Mouse (Mus musculus) midbrain, postnatal 0 days (tissue): ENCODE measurements at regions not wholly inside any gene's neighbourhood (a gene's known extent, or its start where the extent isn't known, plus 50 kb on each side); places are given as distances from the start of the nearest gene placed in this dataset.

Experiments used
- ATAC-seq: fragments of 200-750 bp; cut with Nextera tagmentation; 2 replicates; pipeline ENCODE4 v1.8.0; 2017; ENCODE audit warnings: moderate number of reproducible peaks, mild to moderate bottlenecking, moderate TSS enrichment, moderate library complexity; ENCODE audit not compliant: low FRiP score
- DNase-seq: peaks from one replicate; pipeline ENCODE4 v3.0.0-alpha.2; 2015; ENCODE audit warnings: low spot score
- H3K27ac ChIP-seq: fragments of 300-500 bp; sonication (generic); 2 replicates; pipeline ENCODE4 v1.5.1; 2014; ENCODE audit warnings: low read depth, mild to moderate bottlenecking, low read length, mixed read lengths
- H3K27me3 ChIP-seq: fragments of 300-500 bp; sonication (generic); 2 replicates; pipeline ENCODE4 v1.6.1; 2014; ENCODE audit warnings: low read length, control low read depth, mixed read lengths; ENCODE audit not compliant: insufficient read depth
- H3K36me3 ChIP-seq: fragments of 300-500 bp; sonication (generic); 2 replicates; pipeline ENCODE4 v1.6.1; 2014; ENCODE audit warnings: low read length, control low read depth, mixed read lengths; ENCODE audit not compliant: insufficient read depth
- H3K4me1 ChIP-seq: fragments of 300-500 bp; sonication (generic); 2 replicates; pipeline ENCODE4 v1.6.1; 2014; ENCODE audit warnings: mild to moderate bottlenecking, control low read depth, antibody characterized with exemption, low read length, mixed read lengths; ENCODE audit not compliant: insufficient read depth
- H3K4me2 ChIP-seq: fragments of 300-500 bp; sonication (generic); 2 replicates; pipeline ENCODE4 v1.6.1; 2014; ENCODE audit warnings: low read depth, mild to moderate bottlenecking, low read length, mixed read lengths; ENCODE audit not compliant: poor library complexity, severe bottlenecking
- H3K4me3 ChIP-seq: fragments of 300-500 bp; sonication (generic); 2 replicates; pipeline ENCODE4 v1.5.1; 2014; ENCODE audit warnings: low read depth, mild to moderate bottlenecking, low read length, moderate library complexity
- H3K9ac ChIP-seq: fragments of 300-500 bp; sonication (generic); replicated peaks from 2 replicates; pipeline ENCODE4 v1.6.1; 2014; ENCODE audit warnings: mild to moderate bottlenecking, low read length, moderate library complexity, mixed read lengths; ENCODE audit not compliant: poor library complexity, severe bottlenecking
- H3K9me3 ChIP-seq: fragments of 300-500 bp; sonication (generic); 2 replicates; pipeline ENCODE4 v1.6.1; 2016; ENCODE audit warnings: low read length, control low read depth
- CTCF ChIP-seq: IDR thresholded peaks from 2 replicates; pipeline ENCODE4 v1.5.1; 2016; ENCODE audit warnings: antibody characterized with exemption, mild to moderate bottlenecking
- WGBS: fragments of 180-500 bp; shearing (Covaris S2); extraction: QIAGEN DNeasy Blood & Tissue Kit; methylation state at CpG from one replicate; pipeline ENCODE4 v1.1.7; 2014; 5-methylcytosine and 5-hydroxymethylcytosine counted together

DNA sequence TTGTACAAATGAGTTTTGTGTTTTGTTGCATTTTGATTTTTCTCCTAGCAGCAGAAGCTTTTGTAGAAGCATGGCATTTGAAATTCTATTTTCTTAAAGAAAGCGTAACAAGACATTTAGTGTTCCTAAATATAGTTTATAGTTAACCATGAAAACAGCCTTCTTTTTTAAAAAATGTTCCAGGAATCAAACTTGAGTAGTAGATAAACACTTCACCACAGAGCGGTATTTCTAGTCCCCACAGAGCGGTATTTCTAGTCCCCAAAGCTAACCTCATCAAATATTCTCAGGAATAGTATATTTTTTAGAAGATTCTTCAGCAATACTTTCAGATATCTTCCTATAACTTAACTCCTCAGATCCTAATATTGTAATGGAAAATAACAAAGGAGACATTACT is 2146.6 kb downstream of the 9330182O14Rik start:
- no peak overlapping the region for H3K27ac ChIP-seq
- no peak overlapping the region for H3K4me2 ChIP-seq
- H3K9me3 ChIP-seq = no peaks in the 10 kb centered on the region
- H3K27me3 ChIP-seq = no peaks in the 10 kb centered on the region
- ATAC-seq (no peak), DNase-seq (no peak)
- 96% methylated on average over 3 of the region's 3 CpGs for WGBS
- no peak for TF ChIP-seq CTCF
- H3K9ac ChIP-seq = no peak overlapping the region
- H3K4me1 ChIP-seq = no peaks in the 10 kb centered on the region
- H3K4me3 ChIP-seq = no peak overlapping the region
- no peaks in the 10 kb centered on the region for H3K36me3 ChIP-seq

DNA sequence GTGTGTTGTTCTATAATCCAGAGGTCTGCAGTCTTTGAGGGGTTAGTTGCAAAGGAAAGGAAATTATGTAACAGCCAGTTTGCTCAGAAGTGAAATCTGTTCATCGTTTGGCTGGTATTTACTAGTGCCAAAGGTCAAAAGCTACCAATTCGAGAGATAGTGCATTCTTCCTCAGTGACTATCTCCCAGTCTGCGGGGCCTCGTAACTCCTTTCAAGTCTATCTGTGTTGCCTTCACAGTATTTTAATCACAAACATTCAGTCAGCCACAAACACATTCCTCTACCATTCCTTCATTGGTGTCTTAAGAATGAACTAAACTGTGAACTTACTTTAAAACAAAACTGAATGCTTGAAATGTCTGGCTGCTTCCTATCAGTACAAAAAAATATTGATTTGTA is 2162.2 kb downstream of the 9330182O14Rik start:
- no peaks in the 10 kb centered on the region for H3K4me1 ChIP-seq
- H3K9ac ChIP-seq = no peak overlapping the region
- H3K27ac ChIP-seq = no peak overlapping the region
- DNase-seq = no peak
- H3K4me3 ChIP-seq = no peak overlapping the region
- no peaks in the 10 kb centered on the region for H3K27me3 ChIP-seq
- no peak for ATAC-seq
- WGBS = 73% methylated on average over 4 of the region's 4 CpGs
- H3K36me3 ChIP-seq = no peaks in the 10 kb centered on the region
- no peaks in the 10 kb centered on the region for H3K9me3 ChIP-seq
- no peak overlapping the region for H3K4me2 ChIP-seq
- no peak for TF ChIP-seq CTCF

DNA sequence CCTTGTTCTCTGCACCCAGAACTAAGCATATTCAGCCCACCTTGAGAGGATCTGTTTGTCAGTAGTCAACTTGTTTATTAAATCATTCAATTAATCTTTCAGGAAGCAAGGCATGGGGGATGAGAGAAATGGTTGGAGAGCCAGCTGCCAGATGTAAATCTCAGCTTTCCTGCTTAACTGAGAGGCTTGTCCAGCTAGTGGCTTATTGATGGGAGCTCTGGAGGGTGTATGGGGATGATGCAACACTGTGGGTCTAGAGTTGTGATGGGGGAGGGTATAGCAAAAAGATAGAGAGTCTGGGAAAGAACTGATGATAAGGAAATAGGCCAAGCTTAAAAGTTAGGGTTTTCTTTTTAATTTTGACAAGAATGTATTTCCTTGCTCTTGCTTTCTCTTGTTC is 2163.3 kb downstream of the 9330182O14Rik start:
- no peak for TF ChIP-seq CTCF
- Histone ChIP-seq H3K4me1 (no peaks in the 10 kb centered on the region), H3K36me3 (no peaks in the 10 kb centered on the region), H3K4me3 (no peak overlapping the region), H3K27me3 (no peaks in the 10 kb centered on the region), H3K9ac (no peak overlapping the region), H3K4me2 (no peak overlapping the region), H3K27ac (no peak overlapping the region), H3K9me3 (no peaks in the 10 kb centered on the region)
- ATAC-seq = no peak
- DNase-seq = no peak

DNA sequence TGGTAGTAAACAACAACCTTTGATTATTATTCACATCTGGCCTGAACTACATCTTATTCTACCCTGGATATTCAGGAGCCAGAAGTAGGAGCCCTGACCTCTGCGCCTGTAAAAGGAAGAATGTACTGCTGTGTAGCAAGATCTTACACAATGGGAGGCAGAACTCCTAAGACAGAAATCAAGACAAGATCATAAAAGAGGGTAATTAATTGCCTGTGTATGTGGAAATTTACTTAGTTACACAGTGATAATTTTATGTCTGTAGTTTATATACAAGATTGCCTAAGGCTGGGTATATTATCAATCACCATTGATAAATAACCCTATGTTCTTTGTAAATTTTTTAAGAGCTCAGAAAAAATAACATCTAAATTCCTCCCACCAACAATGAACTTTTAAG is 2167.8 kb downstream of the 9330182O14Rik start:
- no peak for TF ChIP-seq CTCF
- DNase-seq = no peak

DNA sequence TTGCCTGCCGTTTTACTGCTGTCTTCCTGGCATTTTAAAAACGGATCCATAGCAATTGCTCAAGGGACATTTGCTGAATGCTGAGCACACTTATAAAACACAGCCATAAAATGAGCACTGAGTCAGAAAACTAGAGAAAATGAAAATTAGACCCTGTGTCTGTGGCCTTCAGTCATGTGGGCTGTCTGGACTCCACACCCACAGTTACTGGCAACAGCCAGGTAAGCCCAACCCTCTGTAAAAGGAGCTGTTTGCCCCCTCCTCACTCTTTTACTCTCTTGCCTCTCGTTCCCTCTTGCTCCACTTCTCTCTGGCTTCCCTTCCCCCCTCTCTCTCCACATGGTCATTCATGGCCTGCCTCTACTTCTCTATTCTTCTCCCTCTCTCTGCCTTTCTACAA is 2169.9 kb downstream of the 9330182O14Rik start:
- Histone ChIP-seq H3K27ac (no peak overlapping the region), H3K4me3 (no peak overlapping the region), H3K4me1 (no peaks in the 10 kb centered on the region), H3K36me3 (no peaks in the 10 kb centered on the region), H3K4me2 (no peak overlapping the region), H3K27me3 (no peaks in the 10 kb centered on the region), H3K9ac (no peak overlapping the region), H3K9me3 (no peaks in the 10 kb centered on the region)
- TF ChIP-seq CTCF = no peak
- no peak for ATAC-seq
- DNase-seq = no peak
- 58% methylated on average over 3 of the region's 3 CpGs for WGBS

More for the DNA sequence above, 2167.8 kb downstream of the 9330182O14Rik start:
- Histone ChIP-seq H3K27ac (no peak overlapping the region), H3K4me2 (no peak overlapping the region), H3K27me3 (no peaks in the 10 kb centered on the region), H3K9me3 (no peaks in the 10 kb centered on the region), H3K9ac (no peak overlapping the region), H3K4me3 (no peak overlapping the region), H3K4me1 (no peaks in the 10 kb centered on the region), H3K36me3 (no peaks in the 10 kb centered on the region)
- no peak for ATAC-seq
- WGBS = 84% methylated on average over 1 of the region's 1 CpGs

DNA sequence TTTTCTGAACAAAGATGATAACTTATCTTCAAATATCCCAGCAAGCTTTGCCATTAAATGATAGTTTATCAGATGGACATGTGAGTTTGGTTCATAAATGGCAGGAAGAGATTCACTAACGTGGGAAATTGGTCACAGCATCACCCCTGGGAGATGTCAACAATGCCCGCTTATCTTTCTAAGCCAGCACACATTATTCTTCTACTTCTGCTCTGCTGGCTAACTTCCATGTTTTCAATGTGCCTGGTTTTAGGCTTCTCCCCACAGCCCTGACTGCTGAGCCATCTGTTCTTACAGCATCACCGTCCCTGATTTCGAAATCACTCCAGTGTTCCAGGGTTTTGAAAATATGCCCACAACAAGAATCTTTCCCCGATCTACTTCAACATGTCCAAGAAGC is 2175.4 kb downstream of the 9330182O14Rik start:
- Histone ChIP-seq H3K9ac (no peak overlapping the region), H3K27me3 (no peaks in the 10 kb centered on the region), H3K9me3 (no peaks in the 10 kb centered on the region), H3K4me3 (no peak overlapping the region), H3K27ac (no peak overlapping the region), H3K36me3 (no peaks in the 10 kb centered on the region), H3K4me2 (no peak overlapping the region), H3K4me1 (no peaks in the 10 kb centered on the region)
- TF ChIP-seq CTCF = no peak
- ATAC-seq (no peak), DNase-seq (peak; percentile 74)
- 51% methylated on average over 5 of the region's 5 CpGs for WGBS

DNA sequence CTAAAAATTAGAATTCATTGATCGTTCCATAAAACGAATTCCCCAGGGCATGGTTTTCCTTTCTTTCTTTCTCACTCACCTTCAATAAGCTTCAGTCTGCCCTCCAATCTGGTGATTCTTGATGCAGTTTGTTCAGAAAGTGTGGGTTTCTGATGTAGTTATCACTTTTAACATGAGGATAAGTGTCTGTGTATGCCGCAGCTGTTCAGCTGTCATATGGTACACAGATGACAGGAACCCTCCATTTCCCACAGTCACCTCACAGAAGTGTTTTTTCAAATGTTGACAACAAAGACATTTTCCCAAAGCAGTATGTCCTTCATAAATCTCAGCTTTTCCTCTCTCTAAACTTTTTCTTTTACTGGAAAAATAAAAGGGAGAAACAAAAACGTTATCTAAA is 2177.0 kb downstream of the 9330182O14Rik start:
- Histone ChIP-seq H3K27me3 (no peaks in the 10 kb centered on the region), H3K4me2 (no peak overlapping the region), H3K36me3 (no peaks in the 10 kb centered on the region), H3K9ac (no peak overlapping the region), H3K9me3 (no peaks in the 10 kb centered on the region), H3K4me1 (no peaks in the 10 kb centered on the region), H3K27ac (no peak overlapping the region), H3K4me3 (no peak overlapping the region)
- WGBS = 63% methylated on average over 4 of the region's 4 CpGs
- no peak for TF ChIP-seq CTCF
- DNase-seq = no peak
- ATAC-seq = no peak
